Mouse (Mus musculus) right cerebral cortex, postnatal 10 days (tissue): ENCODE results near the gene Disp1.

Source experiments
- DNase-seq, 2 experiments: peaks; one replicate each; pipeline ENCODE4 v3.0.0; 2021; ENCODE audit warnings: low spot score in 2 of 2

Gene Disp1

GRCm38 (mm10) chr1:183133440-183133839 lies 87.9 kb downstream of the Disp1 start:
- no peak for DNase-seq

- no peak for DNase-seq
These were observed 94.1 kb downstream of the Disp1 start for GRCm38 (mm10) chr1:183127246-183127645.

- DNase-seq = no peak
These were observed 97.6 kb downstream of the Disp1 start for GRCm38 (mm10) chr1:183123725-183124124.

DNA sequence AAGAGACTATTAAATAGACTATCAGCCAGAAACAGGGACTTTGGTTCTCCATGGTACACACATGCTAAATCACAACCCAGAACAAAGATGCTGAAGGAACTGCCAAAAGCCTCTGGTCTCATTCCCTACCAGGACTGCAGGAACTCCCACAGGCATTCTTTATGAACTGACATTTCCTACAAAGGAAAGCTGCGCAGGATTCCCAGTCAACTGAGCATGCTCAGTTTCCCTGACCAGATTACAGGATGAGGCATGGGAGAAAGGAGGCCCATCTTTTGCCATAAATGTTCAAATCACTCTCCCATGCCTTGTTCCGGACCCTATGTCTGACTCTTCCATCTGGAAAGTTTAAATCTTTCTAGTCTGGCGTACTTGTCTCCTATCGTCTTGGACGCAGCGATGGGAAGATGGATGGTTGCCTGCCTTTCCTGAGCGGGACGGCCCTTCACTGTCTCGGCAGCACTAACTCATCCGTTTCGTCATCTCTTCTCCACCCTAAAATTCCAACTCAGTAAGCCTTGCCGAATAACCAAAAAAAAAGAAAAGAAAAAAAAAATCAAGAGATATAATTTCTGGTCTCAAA lies 100.9 kb downstream of the Disp1 start:
- no peak for DNase-seq

DNA sequence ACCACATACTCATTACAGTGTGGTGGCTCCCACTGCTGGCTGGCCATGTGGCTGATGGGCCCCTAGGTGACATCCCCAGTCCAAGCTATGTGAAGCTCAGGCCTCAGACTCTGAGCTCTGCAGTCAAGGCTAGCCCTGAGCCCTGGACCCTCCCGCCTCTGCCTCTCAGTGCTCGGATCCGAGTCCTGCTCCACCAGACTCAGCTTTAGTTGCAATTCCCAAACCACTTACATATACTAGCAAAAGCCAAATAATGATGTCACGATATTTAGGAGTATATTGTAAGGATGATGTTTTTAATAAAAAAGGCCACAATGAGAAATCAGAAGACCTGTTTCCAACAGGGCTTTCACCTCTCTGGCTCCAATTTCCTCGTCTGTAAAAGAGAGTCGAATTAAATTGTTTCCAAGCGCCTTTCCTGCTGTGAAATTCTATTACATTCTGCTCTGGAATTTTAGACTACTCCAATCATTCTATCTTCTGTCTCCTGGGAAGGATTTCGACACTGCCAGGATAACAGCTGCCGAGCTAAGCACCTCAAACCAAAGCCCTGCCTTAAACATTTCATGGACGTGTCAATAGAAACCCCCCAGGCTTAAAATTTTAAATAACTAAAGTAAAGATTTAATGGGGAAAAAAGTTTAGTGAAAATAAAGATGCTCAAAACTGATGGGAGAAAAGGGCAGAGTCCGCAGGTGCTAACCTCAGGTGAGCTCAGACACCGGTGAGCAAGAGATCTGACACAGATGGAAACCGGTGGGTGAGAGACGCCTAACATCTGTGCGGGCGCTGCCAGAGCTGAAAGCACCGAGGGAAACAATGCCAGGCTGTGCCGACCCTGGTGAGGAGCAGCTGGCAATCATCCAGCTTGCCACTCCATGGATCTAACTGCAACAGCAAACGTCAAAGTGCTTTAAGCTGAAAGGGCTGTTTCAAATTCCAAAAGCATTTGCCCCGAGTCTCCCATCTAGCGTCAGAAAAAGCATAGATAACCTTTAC lies 103.2 kb downstream of the Disp1 start:
- no peak for DNase-seq

DNA sequence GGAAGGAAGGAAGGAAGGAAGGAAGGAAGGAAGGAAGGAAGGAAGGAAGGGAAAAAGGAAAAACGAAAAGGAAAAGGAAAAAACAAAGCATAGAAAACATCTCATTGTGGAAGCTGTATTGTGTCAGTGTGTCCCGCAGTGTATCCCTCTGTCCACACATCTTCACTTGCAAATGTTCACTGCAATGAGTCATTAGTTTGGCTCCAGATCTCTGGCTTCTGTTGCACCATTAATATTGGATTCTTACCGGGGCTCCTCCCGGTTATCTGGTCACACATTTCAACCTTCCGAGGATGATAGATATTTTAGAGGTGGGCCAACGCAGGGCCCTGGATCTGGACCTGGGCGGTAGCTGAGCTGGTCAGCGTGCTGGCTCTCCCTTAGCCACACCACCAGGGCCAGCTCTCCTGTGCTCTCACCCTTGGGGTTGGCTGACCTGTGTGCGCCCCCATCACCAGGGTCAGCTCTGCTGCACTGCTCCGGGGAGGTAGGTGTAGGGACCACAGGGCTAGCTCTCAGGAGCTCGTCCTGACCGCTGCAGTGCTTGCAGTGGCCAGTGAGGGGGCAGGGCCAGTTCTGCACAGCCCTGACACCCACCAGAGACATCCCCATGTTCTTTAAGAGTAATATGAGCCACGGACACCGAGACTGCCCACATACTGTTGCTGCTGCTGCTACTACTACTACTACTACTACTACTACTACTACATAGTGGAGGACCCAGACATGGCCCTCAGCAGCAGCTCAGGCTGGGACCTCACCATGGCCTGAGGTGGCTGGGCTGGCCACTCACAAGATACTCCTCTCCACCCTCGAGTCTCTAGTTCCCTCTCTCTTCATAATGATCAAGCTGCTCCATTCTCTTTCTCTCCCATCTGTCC lies 104.1 kb downstream of the Disp1 start:
- no peak for DNase-seq

DNA sequence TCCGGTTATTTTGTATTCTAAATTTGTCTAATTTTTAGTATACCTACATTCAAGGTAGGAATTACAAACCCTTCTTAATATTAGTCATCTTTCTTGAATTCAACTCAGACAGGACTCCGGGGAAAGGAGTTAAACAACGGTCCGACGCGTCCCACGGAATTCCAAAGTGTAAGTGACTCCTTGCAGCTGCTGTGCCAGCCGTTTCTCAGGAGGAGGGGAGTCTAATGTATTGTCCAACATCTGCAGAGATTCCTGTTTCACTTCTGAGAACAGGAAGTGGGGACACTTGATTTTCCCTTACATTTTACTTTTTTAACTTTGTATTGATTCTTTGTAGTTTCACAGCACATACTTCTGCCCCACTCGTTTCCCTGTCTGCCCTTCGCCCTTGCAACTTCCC lies 104.9 kb downstream of the Disp1 start:
- DNase-seq = no peak

DNA sequence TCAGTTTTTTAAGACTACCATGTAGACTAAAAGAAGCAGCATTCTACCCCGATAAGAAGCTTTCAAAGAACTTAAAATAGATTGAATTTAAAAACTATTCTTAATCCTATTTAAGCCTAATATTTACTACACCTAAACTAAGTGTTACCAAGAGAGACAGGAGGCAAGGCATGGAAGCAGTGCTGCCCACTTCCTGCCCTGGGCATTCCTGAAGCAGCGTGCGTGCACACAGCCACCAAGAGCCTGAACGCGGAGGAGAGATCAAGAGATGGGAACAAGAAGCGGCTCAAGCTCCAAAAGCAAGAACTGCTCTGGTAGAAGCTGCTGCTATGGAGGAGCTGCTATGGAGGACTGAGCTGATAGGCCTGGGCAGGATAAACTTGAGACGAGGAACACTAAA lies 106.2 kb downstream of the Disp1 start:
- no peak for DNase-seq

GRCm38 (mm10) chr1:183114554-183114953 lies 106.8 kb downstream of the Disp1 start:
- no peak for DNase-seq

GRCm38 (mm10) chr1:183113546-183113945 lies 107.8 kb downstream of the Disp1 start:
- DNase-seq = no peak

- no peak for DNase-seq
These were observed 113.8 kb downstream of the Disp1 start for GRCm38 (mm10) chr1:183107476-183107875.

DNA sequence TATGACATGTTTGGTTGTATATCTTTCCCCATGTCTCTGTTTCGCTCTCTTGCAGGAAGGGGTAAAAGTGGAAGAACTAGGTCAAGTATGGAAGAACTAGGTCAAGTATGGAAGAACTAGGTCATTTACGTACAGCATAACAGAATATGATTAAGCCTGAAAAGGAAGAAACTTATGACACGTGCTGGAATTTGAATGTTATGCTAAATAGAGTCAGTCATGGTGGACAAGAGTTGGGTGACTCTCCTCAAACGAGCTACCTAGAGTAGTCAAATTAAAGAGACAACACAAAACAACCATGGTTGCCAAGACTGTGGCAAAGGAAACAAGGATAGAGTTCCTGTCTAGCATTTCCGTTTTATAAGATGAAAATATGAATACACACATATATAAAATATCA lies 116.6 kb downstream of the Disp1 start:
- DNase-seq = no peak

- DNase-seq = no peak
These were observed 118.5 kb downstream of the Disp1 start for GRCm38 (mm10) chr1:183102775-183103174.

GRCm38 (mm10) chr1:183102153-183102552 lies 119.2 kb downstream of the Disp1 start:
- no peak for DNase-seq

DNA sequence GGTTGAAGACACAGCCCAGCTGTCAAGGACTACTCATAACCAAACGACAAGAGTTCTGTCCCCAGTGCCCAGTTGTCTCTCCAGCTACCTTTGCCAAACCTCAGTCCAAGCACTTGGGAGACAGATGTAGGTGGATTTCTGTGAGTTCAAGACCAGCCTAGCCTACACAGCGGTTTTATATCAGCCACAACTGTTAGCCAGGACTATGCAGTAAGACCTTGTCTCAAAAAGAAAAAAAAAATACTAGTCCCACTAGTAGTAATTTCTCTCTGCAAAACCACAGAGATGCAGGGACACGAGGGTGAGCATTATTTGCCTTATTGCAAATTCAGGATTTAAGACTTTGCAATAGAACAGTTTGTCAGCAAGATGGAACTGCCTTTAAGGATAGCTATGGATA lies 120.0 kb downstream of the Disp1 start:
- DNase-seq = no peak

DNA sequence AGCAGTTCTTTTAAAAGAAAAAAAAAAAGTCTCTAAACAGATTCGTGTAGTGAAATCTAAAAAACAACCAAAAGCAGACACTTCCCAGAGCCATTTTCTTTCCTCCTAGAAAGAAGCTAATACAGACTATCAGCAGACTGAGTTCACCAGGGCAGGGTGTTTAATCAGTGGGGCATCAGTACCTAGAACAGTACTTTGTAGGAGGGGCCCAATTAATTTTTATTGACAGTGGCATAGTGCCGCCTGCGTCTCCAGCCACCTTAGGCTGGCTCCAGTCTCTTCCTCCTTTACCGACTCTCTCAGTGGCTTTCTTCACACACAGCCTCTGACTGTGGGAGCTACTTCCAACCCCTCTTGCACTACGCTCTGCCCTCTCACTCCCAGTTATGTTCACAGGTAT lies 121.1 kb downstream of the Disp1 start:
- no peak for DNase-seq

- DNase-seq = no peak
These were observed 121.6 kb downstream of the Disp1 start for GRCm38 (mm10) chr1:183099686-183100085.

- no peak for DNase-seq
These were observed 123.7 kb downstream of the Disp1 start for GRCm38 (mm10) chr1:183097606-183098005.

- no peak for DNase-seq
These were observed 125.8 kb downstream of the Disp1 start for GRCm38 (mm10) chr1:183095454-183096088.

- DNase-seq = no peak
These were observed 129.0 kb downstream of the Disp1 start for GRCm38 (mm10) chr1:183092296-183092695.

- no peak for DNase-seq
These were observed 130.1 kb downstream of the Disp1 start for GRCm38 (mm10) chr1:183091203-183091602.

GRCm38 (mm10) chr1:183088661-183089060 lies 132.7 kb downstream of the Disp1 start:
- no peak for DNase-seq
